Mouse (Mus musculus) olfactory bulb, adult 2 months (tissue): ENCODE measurements around the gene Wscd1. TPM values are rescaled to one million over a fixed set of nuclear protein-coding genes. Genes with fewer than 3 reads are reported as not detected.
A peak's percentile ranks its signal among the peaks of the same experiment; 100 is the strongest.

ENCODE experiments used
- H3K27ac ChIP-seq: fragments of 200-500 bp; 2 replicates; pipeline ENCODE4 v1.5.1; 2012; ENCODE audit warnings: low read depth, low read length; ENCODE audit not compliant: insufficient read depth
- H3K4me1 ChIP-seq: fragments of 200-500 bp; 2 replicates; pipeline ENCODE4 v1.6.1; 2012; ENCODE audit warnings: low read length; ENCODE audit not compliant: control insufficient read depth, insufficient read depth
- H3K4me3 ChIP-seq: fragments of 200-500 bp; 2 replicates; pipeline ENCODE4 v1.5.1; 2012; ENCODE audit warnings: mild to moderate bottlenecking, low read depth, low read length, moderate library complexity; ENCODE audit not compliant: insufficient read depth
- CTCF ChIP-seq: fragments of 200-500 bp; IDR thresholded peaks from 2 replicates; pipeline ENCODE4 v1.5.1; 2012; ENCODE audit warnings: low read depth, mild to moderate bottlenecking, low read length, moderate library complexity; ENCODE audit not compliant: insufficient read depth
- POLR2A ChIP-seq: fragments of 200-500 bp; IDR thresholded peaks from 2 replicates; pipeline ENCODE4 v1.6.1; 2012; ENCODE audit warnings: mild to moderate bottlenecking, low read depth, low read length, moderate library complexity; ENCODE audit not compliant: insufficient read depth
- WGBS: fragments of 180-500 bp; shearing (Covaris S2); methylation state at CpG from one replicate; pipeline ENCODE4 v1.1.7; 2018; 5-methylcytosine and 5-hydroxymethylcytosine counted together
- polyA plus RNA-seq: library from polyadenylated mRNA; stranded (reverse); fragments of >200 nt; gene quantifications from 2 replicates; pipeline ENCODE4 v1.2.4, GENCODE M21; 2012; ENCODE audit warnings: low replicate concordance; ENCODE audit not compliant: missing spikeins, insufficient read depth, insufficient read length

Wscd1 gene
- polyA plus RNA-seq = not detected in 2 replicates

GRCm38 (mm10) chr11:71749671-71750070, at the start of gene Wscd1:
Gene Wscd1 (plus strand): TSS chr11:71749920.
- H3K4me3 ChIP-seq = peak within 1 kb of the TSS; percentile 63
- TF ChIP-seq POLR2A (no peak), CTCF (peak; percentile 64)
- WGBS = 7% methylated on average over 5 of the region's 5 CpGs
- H3K27ac ChIP-seq = peak within 1 kb of the TSS; percentile 43; the same call in 1 of the 2 replicates
- peaks cover 10% of the 10 kb centered on the region for H3K4me1 ChIP-seq

GRCm38 (mm10) chr11:71728066-71728465, 21.7 kb upstream of the Wscd1 start:
- H3K4me1 ChIP-seq = no peaks in the 10 kb centered on the region
- 79% methylated on average over 3 of the region's 3 CpGs for WGBS
- H3K27ac ChIP-seq = no peak overlapping the region
- no peak overlapping the region for H3K4me3 ChIP-seq
- no peak for TF ChIP-seq CTCF
- no peak for TF ChIP-seq POLR2A

- Histone ChIP-seq H3K27ac (no peak overlapping the region), H3K4me3 (no peak overlapping the region), H3K4me1 (no peaks in the 10 kb centered on the region)
- TF ChIP-seq POLR2A (no peak), CTCF (no peak)
- WGBS = 67% methylated on average over 3 of the region's 3 CpGs
Observed at GRCm38 (mm10) chr11:71729287-71729686, 20.4 kb upstream of the Wscd1 start.

- TF ChIP-seq CTCF = no peak
- TF ChIP-seq POLR2A = no peak
- Histone ChIP-seq H3K4me1 (peaks cover 2% of the 10 kb centered on the region; the same call in 1 of the 2 replicates), H3K27ac (no peak overlapping the region), H3K4me3 (no peak overlapping the region)
- 84% methylated on average over 4 of the region's 4 CpGs for WGBS
Observed at GRCm38 (mm10) chr11:71733771-71734170, 15.9 kb upstream of the Wscd1 start.

- Histone ChIP-seq H3K4me1 (peaks cover 13% of the 10 kb centered on the region; the same call in 1 of the 2 replicates), H3K27ac (no peak overlapping the region), H3K4me3 (no peak overlapping the region)
- TF ChIP-seq CTCF = no peak
- TF ChIP-seq POLR2A = no peak
- WGBS = 42% methylated on average over 5 of the region's 5 CpGs
Observed at GRCm38 (mm10) chr11:71737106-71737505, 12.6 kb upstream of the Wscd1 start.

DNA sequence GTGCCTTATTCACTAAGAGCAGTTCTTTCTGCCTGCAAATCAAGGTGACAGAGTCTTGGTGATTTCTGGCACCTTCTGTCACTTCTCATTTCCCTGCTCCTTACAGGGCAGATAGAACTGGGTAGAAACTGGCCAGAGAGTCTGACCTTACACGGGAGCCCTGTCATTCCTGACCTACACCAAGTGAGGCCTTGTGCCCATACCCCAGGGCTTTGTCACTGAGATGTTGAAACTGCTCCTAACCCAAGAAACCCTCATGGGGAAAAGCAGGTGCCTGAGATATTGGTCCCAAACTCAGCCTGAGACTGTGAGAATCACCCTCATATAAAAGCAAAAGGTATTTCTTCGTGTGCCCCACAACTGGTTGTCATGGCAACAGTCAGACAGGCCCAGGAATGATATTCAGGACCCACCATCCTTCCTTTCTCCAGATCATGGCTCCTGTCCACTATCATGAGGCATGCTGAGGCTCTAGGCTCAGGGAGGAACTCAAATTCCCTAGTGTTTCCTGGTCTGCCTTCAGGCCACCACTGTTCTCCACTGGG, 11.1 kb upstream of the Wscd1 start:
- no peak for TF ChIP-seq CTCF
- TF ChIP-seq POLR2A = no peak
- 71% methylated on average over 2 of the region's 2 CpGs for WGBS
- Histone ChIP-seq H3K27ac (no peak overlapping the region), H3K4me1 (peaks cover 13% of the 10 kb centered on the region; the same call in 1 of the 2 replicates), H3K4me3 (no peak overlapping the region)

DNA sequence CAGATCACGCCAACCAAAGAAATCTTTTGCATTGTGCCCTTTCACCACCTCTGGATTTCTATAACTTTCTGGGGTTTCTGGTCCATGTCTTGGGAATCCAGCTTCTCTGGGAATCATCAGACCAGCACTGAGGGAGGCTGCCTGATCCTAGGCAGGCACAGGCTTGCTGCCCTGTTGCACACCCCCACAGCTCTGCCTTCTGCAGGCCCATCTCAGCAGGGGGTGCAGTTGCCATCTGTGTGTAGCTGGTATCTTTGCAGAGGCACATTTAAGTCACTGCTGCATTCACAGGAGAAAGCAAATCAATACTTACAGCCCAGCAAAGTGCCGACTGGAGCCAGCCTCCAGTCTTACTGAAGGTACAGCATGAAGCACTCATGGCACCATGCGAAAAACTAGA, 3.8 kb upstream of the Wscd1 start:
- no peak for TF ChIP-seq POLR2A
- no peak for TF ChIP-seq CTCF
- Histone ChIP-seq H3K4me3 (no peak overlapping the region), H3K4me1 (peaks cover 10% of the 10 kb centered on the region), H3K27ac (no peak overlapping the region)
- 65% methylated on average over 3 of the region's 3 CpGs for WGBS

- Histone ChIP-seq H3K4me3 (no peak overlapping the region), H3K27ac (no peak overlapping the region), H3K4me1 (peaks cover 10% of the 10 kb centered on the region)
- 82% methylated on average over 7 of the region's 7 CpGs for WGBS
- no peak for TF ChIP-seq POLR2A
- no peak for TF ChIP-seq CTCF
Observed at GRCm38 (mm10) chr11:71747719-71748118, 2.0 kb upstream of the Wscd1 start.

- peaks cover 10% of the 10 kb centered on the region for H3K4me1 ChIP-seq
- WGBS = 1% methylated on average over 60 of the region's 60 CpGs
- TF ChIP-seq CTCF (no peak), POLR2A (peak; percentile 66)
- H3K27ac ChIP-seq = peak overlapping the region; percentile 43; the same call in 1 of the 2 replicates
- H3K4me3 ChIP-seq = peak overlapping the region; percentile 63
Observed at GRCm38 (mm10) chr11:71750534-71751173, 934 bp downstream of the Wscd1 start.

- Histone ChIP-seq H3K4me3 (peak overlapping the region; percentile 63), H3K27ac (0 out of 2 replicates have a peak overlapping the region, but pooled peaks have one; percentile 1), H3K4me1 (peaks cover 8% of the 10 kb centered on the region)
- under 1% methylated on average over 41 of the region's 41 CpGs for WGBS
- no peak for TF ChIP-seq CTCF
- no peak for TF ChIP-seq POLR2A
Observed at GRCm38 (mm10) chr11:71751174-71751611, 1.5 kb downstream of the Wscd1 start.
